Mouse (Mus musculus) bone marrow, adult 2 months (tissue): ENCODE measurements around the gene Tent5d. TPM values are rescaled to one million over a fixed set of nuclear protein-coding genes. Genes with fewer than 3 reads are reported as not detected.

Experiments used
- H3K27ac ChIP-seq: fragments of 200-500 bp; 2 replicates; pipeline ENCODE4 v1.5.1; 2012; ENCODE audit warnings: low read depth, mild to moderate bottlenecking, control low read depth, inconsistent platforms, low read length; ENCODE audit not compliant: control insufficient read depth, poor library complexity, insufficient read depth
- H3K4me1 ChIP-seq: fragments of 200-500 bp; 2 replicates; pipeline ENCODE4 v1.6.1; 2011; ENCODE audit warnings: low read length; ENCODE audit not compliant: control insufficient read depth, insufficient read depth
- H3K4me3 ChIP-seq: fragments of 200-500 bp; replicated peaks from 2 replicates; pipeline ENCODE3; 2011; ENCODE audit warnings: mild to moderate bottlenecking, low read depth, low read length, control low read depth; ENCODE audit not compliant: control insufficient read depth
- CTCF ChIP-seq: fragments of 200-500 bp; IDR thresholded peaks from 2 replicates; pipeline ENCODE4 v1.5.1; 2011; ENCODE audit warnings: low read length, control low read depth; ENCODE audit not compliant: control insufficient read depth, insufficient read depth
- POLR2A ChIP-seq: fragments of 200-500 bp; IDR thresholded peaks from 2 replicates; pipeline ENCODE4 v1.6.1; 2011; ENCODE audit warnings: low read depth, mild to moderate bottlenecking, control low read depth, low read length, borderline replicate concordance; ENCODE audit not compliant: control insufficient read depth
- WGBS: fragments of 180-500 bp; shearing (Covaris S2); methylation state at CpG from one replicate; pipeline ENCODE4 v1.1.7; 2018; 5-methylcytosine and 5-hydroxymethylcytosine counted together
- polyA plus RNA-seq: library from polyadenylated mRNA; stranded (reverse); fragments of >200 nt; gene quantifications from 2 replicates; pipeline ENCODE4 v1.2.4, GENCODE M21; 2011; ENCODE audit warnings: low replicate concordance; ENCODE audit not compliant: missing spikeins, insufficient read depth, insufficient read length

Tent5d gene
- not detected in 2 replicates for polyA plus RNA-seq

- Histone ChIP-seq H3K4me3 (no peak within 1 kb of the TSS), H3K27ac (no peak within 1 kb of the TSS), H3K4me1 (no peaks in the 10 kb centered on the region)
- TF ChIP-seq CTCF, result no peak
- TF ChIP-seq POLR2A, result no peak
- WGBS, result 75% methylated on average over 1 of the region's 1 CpGs
These were observed at the start of gene Tent5d for GRCm38 (mm10) chrX:107792290-107792689. Gene Tent5d, plus strand, starts transcription at chrX:107792590.

- TF ChIP-seq CTCF (no peak), POLR2A (no peak)
- no peak overlapping the region for H3K4me3 ChIP-seq
- WGBS, result 9% methylated on average over 3 of the region's 3 CpGs
- H3K27ac ChIP-seq, result no peak overlapping the region
- H3K4me1 ChIP-seq, result no peaks in the 10 kb centered on the region
These were observed 24.5 kb upstream of the Tent5d start for GRCm38 (mm10) chrX:107767896-107768295.

GRCm38 (mm10) chrX:107790136-107790535 lies 2.3 kb upstream of the Tent5d start:
- TF ChIP-seq CTCF, result no peak
- TF ChIP-seq POLR2A, result no peak
- WGBS, result 68% methylated on average over 1 of the region's 1 CpGs

GRCm38 (mm10) chrX:107790750-107791493 lies 1.5 kb upstream of the Tent5d start:
- no peak overlapping the region for H3K4me3 ChIP-seq
- no peak overlapping the region for H3K27ac ChIP-seq
- TF ChIP-seq POLR2A, result no peak
- TF ChIP-seq CTCF, result no peak
- WGBS, result 31% methylated on average over 8 of the region's 8 CpGs
- H3K4me1 ChIP-seq, result no peaks in the 10 kb centered on the region

More at GRCm38 (mm10) chrX:107790136-107790535, 2.3 kb upstream of the Tent5d start:
- H3K27ac ChIP-seq, result no peak overlapping the region
- H3K4me3 ChIP-seq, result no peak overlapping the region
- H3K4me1 ChIP-seq, result no peaks in the 10 kb centered on the region

GRCm38 (mm10) chrX:107795785-107796184 lies 3.4 kb downstream of the Tent5d start:
- no peak overlapping the region for H3K4me3 ChIP-seq
- 62% methylated on average over 1 of the region's 1 CpGs for WGBS
- H3K27ac ChIP-seq, result no peak overlapping the region
- no peak for TF ChIP-seq CTCF
- no peak for TF ChIP-seq POLR2A
- H3K4me1 ChIP-seq, result no peaks in the 10 kb centered on the region

- Histone ChIP-seq H3K27ac (no peak overlapping the region), H3K4me3 (no peak overlapping the region), H3K4me1 (no peaks in the 10 kb centered on the region)
- WGBS, result 53% methylated on average over 2 of the region's 2 CpGs
- TF ChIP-seq POLR2A (no peak), CTCF (no peak)
These were observed 4.5 kb downstream of the Tent5d start for GRCm38 (mm10) chrX:107796919-107797318.

GRCm38 (mm10) chrX:107812120-107812519 lies 19.7 kb downstream of the Tent5d start:
- TF ChIP-seq POLR2A (no peak), CTCF (no peak)
- Histone ChIP-seq H3K4me1 (no peaks in the 10 kb centered on the region), H3K4me3 (no peak overlapping the region), H3K27ac (no peak overlapping the region)

- no peak overlapping the region; the same call in 1 of the 2 replicates for H3K27ac ChIP-seq
- H3K4me3 ChIP-seq, result peak overlapping the region; percentile 63
- H3K4me1 ChIP-seq, result no peaks in the 10 kb centered on the region
- TF ChIP-seq POLR2A, result no peak
- no peak for TF ChIP-seq CTCF
- WGBS, result 19% methylated on average over 32 of the region's 32 CpGs
These were observed 23.3 kb downstream of the Tent5d start for GRCm38 (mm10) chrX:107815502-107816217.

- no peak for TF ChIP-seq POLR2A
- TF ChIP-seq CTCF, result peak; percentile 58
- Histone ChIP-seq H3K4me1 (no peaks in the 10 kb centered on the region), H3K27ac (no peak within 1 kb of the TSS; the same call in 1 of the 2 replicates), H3K4me3 (peak within 1 kb of the TSS; percentile 63)
- WGBS, result 14% methylated on average over 28 of the region's 28 CpGs
These were observed 23.8 kb downstream of the Tent5d start, which contains the start of gene 2610002M06Rik for GRCm38 (mm10) chrX:107816218-107816554. Gene 2610002M06Rik, minus strand, starts transcription at chrX:107816334.
